Mouse (Mus musculus) liver, embryonic 14.5 days (tissue): Measurements from ENCODE around the gene Id2. TPM values are rescaled to one million over a fixed set of nuclear protein-coding genes. Genes with fewer than 3 reads are reported as not detected.
A peak's percentile ranks its signal among the peaks of the same experiment; 100 is the strongest.

Experiments used
- ATAC-seq: fragments of 200-750 bp; cut with Nextera tagmentation; 2 replicates; pipeline ENCODE4 v1.8.0; 2017; ENCODE audit warnings: moderate number of reproducible peaks, mild to moderate bottlenecking, moderate library complexity; ENCODE audit not compliant: insufficient read depth
- DNase-seq, 3 experiments: peaks; one replicate each; pipeline ENCODE4 v3.0.0-alpha.2; 2012 to 2013; ENCODE audit warnings: low read depth in 3 of 3, low spot score in 3 of 3
- H3K27ac ChIP-seq: fragments of 300-500 bp; sonication (generic); 2 replicates; pipeline ENCODE4 v1.5.1; 2014; ENCODE audit warnings: moderate library complexity, mild to moderate bottlenecking, control low read depth, inconsistent platforms
- H3K27me3 ChIP-seq: fragments of 300-500 bp; sonication (generic); 2 replicates; pipeline ENCODE4 v1.6.1; 2014; ENCODE audit warnings: mild to moderate bottlenecking, low read length, moderate library complexity; ENCODE audit not compliant: control insufficient read depth, insufficient read depth
- H3K36me3 ChIP-seq: fragments of 300-500 bp; sonication (generic); replicated peaks from 2 replicates; pipeline ENCODE4 v1.6.1; 2014; ENCODE audit warnings: low read depth; ENCODE audit not compliant: control insufficient read depth, insufficient read depth
- H3K4me1 ChIP-seq, 2 experiments: fragments of 200-500 bp in 1 of 2; fragments of 300-500 bp in 1 of 2; sonication (generic) in 1 of 2; replicated peaks; 2 replicates each; pipeline ENCODE4 v1.6.1; 2012 to 2014; ENCODE audit warnings: antibody characterized with exemption in 1 of 2, inconsistent platforms in 1 of 2, low read length in 1 of 2; ENCODE audit not compliant: control insufficient read depth in 2 of 2, insufficient read depth in 2 of 2
- H3K4me2 ChIP-seq: fragments of 300-500 bp; sonication (generic); 2 replicates; pipeline ENCODE4 v1.6.1; 2014; ENCODE audit warnings: low read depth, mild to moderate bottlenecking, control low read depth, moderate library complexity
- H3K4me3 ChIP-seq, 2 experiments: fragments of 200-500 bp in 1 of 2; fragments of 300-500 bp in 1 of 2; sonication (generic) in 1 of 2; 2 replicates each; pipeline ENCODE4 v1.5.1; 2012 to 2014; ENCODE audit warnings: low read depth in 2 of 2, low read length in 2 of 2, mild to moderate bottlenecking in 2 of 2, control low read depth in 1 of 2, inconsistent platforms in 1 of 2, moderate library complexity in 1 of 2; ENCODE audit not compliant: insufficient read depth in 1 of 2
- H3K9ac ChIP-seq: fragments of 300-500 bp; sonication (generic); replicated peaks from 2 replicates; pipeline ENCODE4 v1.6.1; 2014; ENCODE audit warnings: mild to moderate bottlenecking, control low read depth, moderate library complexity
- H3K9me3 ChIP-seq: fragments of 300-500 bp; sonication (generic); 2 replicates; pipeline ENCODE4 v1.6.1; 2016; ENCODE audit warnings: low read length, mixed read lengths; ENCODE audit not compliant: control insufficient read depth
- CTCF ChIP-seq: IDR thresholded peaks from 2 replicates; pipeline ENCODE4 v1.5.1; 2016; ENCODE audit warnings: antibody characterized with exemption, low read depth, control low read depth
- EP300 ChIP-seq: IDR thresholded peaks from 2 replicates; pipeline ENCODE4 v1.6.1; 2016; ENCODE audit warnings: antibody characterized with exemption, low read depth
- WGBS: fragments of 180-500 bp; shearing (Covaris S2); extraction: QIAGEN DNeasy Blood & Tissue Kit; methylation state at CpG from one replicate; pipeline ENCODE4 v1.1.7; 2014; ENCODE audit not compliant: insufficient replicate concordance; 5-methylcytosine and 5-hydroxymethylcytosine counted together
- polyA plus RNA-seq, 2 experiments: library from polyadenylated mRNA; depleted of rRNA in 1 of 2; stranded (reverse) in 1 of 2; unstranded in 1 of 2; fragments of >200 nt; fragmentation: Nextera tagmentation in 1 of 2; extraction: Ambion mirVana in 1 of 2; gene quantifications; 2 replicates each; pipeline versions ENCODE4 v1.2.1 to v1.2.3; 2012 to 2014

Id2 gene
- polyA plus RNA-seq, 2 experiments, result 46.3 to 114 TPM

GRCm38 (mm10) chr12:25092751-25093211 is 4.2 kb downstream of the Id2 start:
- TF ChIP-seq CTCF (no peak), EP300 (no peak)
- Histone ChIP-seq H3K36me3 (no peaks in the 10 kb centered on the region), H3K4me1 (no peaks in the 10 kb centered on the region), H3K4me3 (no peak overlapping the region), H3K9ac (no peak overlapping the region), H3K27ac (no peak overlapping the region), H3K27me3 (peaks cover 50% of the 10 kb centered on the region), H3K4me2 (peak overlapping the region; percentile 47), H3K9me3 (no peaks in the 10 kb centered on the region)
- ATAC-seq (peak; percentile 16; the same call in 1 of the 2 replicates), DNase-seq (no peak)
- whole genome bisulfite sequencing, result 15% methylated on average over 17 of the region's 17 CpGs

- H3K9me3 ChIP-seq, result no peaks in the 10 kb centered on the region
- peak overlapping the region; percentile 47 for H3K4me2 ChIP-seq
- no peak overlapping the region for H3K4me3 ChIP-seq
- no peak for TF ChIP-seq EP300
- TF ChIP-seq CTCF, result peak; percentile 96
- H3K27ac ChIP-seq, result no peak overlapping the region
- WGBS, result 9% methylated on average over 25 of the region's 25 CpGs
- DNase-seq (peak in 2 of 3 experiments; percentile 34 to 36), ATAC-seq (peak; percentile 36; the same call in 1 of the 2 replicates)
- H3K36me3 ChIP-seq, result no peaks in the 10 kb centered on the region
- H3K9ac ChIP-seq, result no peak overlapping the region
- peaks cover 44% of the 10 kb centered on the region for H3K27me3 ChIP-seq
- no peaks in the 10 kb centered on the region for H3K4me1 ChIP-seq
These were observed 4.8 kb downstream of the Id2 start for GRCm38 (mm10) chr12:25092027-25092704.

- ATAC-seq, result no peak
- H3K9me3 ChIP-seq, result no peaks in the 10 kb centered on the region
- 9% methylated on average over 1 of the region's 1 CpGs for WGBS
- H3K9ac ChIP-seq, result no peak overlapping the region
- no peak overlapping the region for H3K27ac ChIP-seq
- no peak for TF ChIP-seq EP300
- no peak for TF ChIP-seq CTCF
- peaks cover 17% of the 10 kb centered on the region for H3K27me3 ChIP-seq
- no peak overlapping the region for H3K4me2 ChIP-seq
- DNase-seq, result no peak
- H3K36me3 ChIP-seq, result no peaks in the 10 kb centered on the region
- H3K4me3 ChIP-seq, result no peak overlapping the region
- no peaks in the 10 kb centered on the region for H3K4me1 ChIP-seq
These were observed 7.5 kb downstream of the Id2 start for GRCm38 (mm10) chr12:25089433-25089832.

- no peaks in the 10 kb centered on the region for H3K36me3 ChIP-seq
- no peaks in the 10 kb centered on the region for H3K4me1 ChIP-seq
- H3K9me3 ChIP-seq, result no peaks in the 10 kb centered on the region
- H3K4me2 ChIP-seq, result no peak overlapping the region
- no peak overlapping the region for H3K27ac ChIP-seq
- WGBS, result 47% methylated on average over 4 of the region's 4 CpGs
- DNase-seq, result no peak
- H3K9ac ChIP-seq, result no peak overlapping the region
- TF ChIP-seq CTCF, result no peak
- TF ChIP-seq EP300, result no peak
- no peaks in the 10 kb centered on the region; the same call in 1 of the 2 replicates for H3K27me3 ChIP-seq
- no peak overlapping the region for H3K4me3 ChIP-seq
- ATAC-seq, result no peak
These were observed 10.0 kb downstream of the Id2 start for GRCm38 (mm10) chr12:25086966-25087365.

GRCm38 (mm10) chr12:25083260-25084178 is 13.4 kb downstream of the Id2 start:
- no peaks in the 10 kb centered on the region; the same call in 1 of the 2 replicates for H3K27me3 ChIP-seq
- no peaks in the 10 kb centered on the region for H3K36me3 ChIP-seq
- H3K4me1 ChIP-seq, result no peaks in the 10 kb centered on the region
- ATAC-seq (no peak), DNase-seq (no peak)
- no peaks in the 10 kb centered on the region for H3K9me3 ChIP-seq
- H3K9ac ChIP-seq, result no peak overlapping the region
- no peak overlapping the region for H3K4me2 ChIP-seq
- H3K27ac ChIP-seq, result no peak overlapping the region
- H3K4me3 ChIP-seq, result no peak overlapping the region
- 33% methylated on average over 26 of the region's 26 CpGs for WGBS
- TF ChIP-seq EP300 (no peak), CTCF (no peak)
